ENCODE assay signal across 10 mouse cellular contexts in genomic region chr6:53794323-53794971, GRCm38 (mm10). TPM values are rescaled to one million over a fixed set of nuclear protein-coding genes. Genes with fewer than 3 reads are reported as not detected.
DNase-seq lines count a peak whose midpoint lies in the region; ATAC-seq lines count a peak whose summit lies in the region.
"Had no signal": no experiment of that assay in that cellular context is flagged by ENCODE, and none has a peak within 500 bp of the region (broad histone marks: within the 10 kb centered on the region; RNA-seq: fewer than 3 reads in every experiment).

No protein-coding gene starts in this region.

- ATAC-seq in embryonic facial prominence, embryonic 11.5 days (replicated peaks; ENCODE audit: insufficient number of reproducible peaks, low FRiP score, low TSS enrichment, low read depth), result no peak; the same call in 1 of the 2 replicates
- ATAC-seq in midbrain, embryonic 15.5 days (replicated peaks), result peak; percentile 90

- H3K4me2 ChIP-seq in embryonic facial prominence, embryonic 11.5 days (ENCODE audit: low read depth, low read length), result peak overlapping the region; percentile 10; the same call in 1 of the 2 replicates
- peak overlapping the region; percentile 31 for H3K4me2 ChIP-seq in midbrain, embryonic 15.5 days

- intact Hi-C loops in left cerebral cortex, postnatal 4 days (cut with DNase I), result no loop called here

- no peak overlapping the region for H3K27ac ChIP-seq in embryonic facial prominence, embryonic 11.5 days (replicated peaks; ENCODE audit: low read depth, low read length)
- H3K27ac ChIP-seq in midbrain, embryonic 15.5 days, result no peak overlapping the region

- no peaks in the 10 kb centered on the region for H3K36me3 ChIP-seq in embryonic facial prominence, embryonic 11.5 days (replicated peaks; ENCODE audit: control insufficient read depth, insufficient read depth, low read depth, low read length)
- no peaks in the 10 kb centered on the region for H3K36me3 ChIP-seq in midbrain, embryonic 15.5 days (replicated peaks)

- H3K4me1 ChIP-seq in embryonic facial prominence, embryonic 11.5 days (ENCODE audit: control insufficient read depth, insufficient read depth, low read length), result no peaks in the 10 kb centered on the region; the same call in 1 of the 2 replicates
- peaks cover 10% of the 10 kb centered on the region; the same call in 1 of the 2 replicates for H3K4me1 ChIP-seq in midbrain, embryonic 15.5 days

- no peak overlapping the region for H3K9ac ChIP-seq in embryonic facial prominence, embryonic 11.5 days (replicated peaks; ENCODE audit: low read length)
- H3K9ac ChIP-seq in midbrain, embryonic 15.5 days, result no peak overlapping the region

- H3K4me3 ChIP-seq in embryonic facial prominence, embryonic 11.5 days (ENCODE audit: low read depth, low read length), result no peak overlapping the region
- H3K4me3 ChIP-seq in midbrain, embryonic 15.5 days, result no peak overlapping the region

- H3K9me3 ChIP-seq in embryonic facial prominence, embryonic 11.5 days (replicated peaks; ENCODE audit: control insufficient read depth, low read length), result no peaks in the 10 kb centered on the region
- no peaks in the 10 kb centered on the region for H3K9me3 ChIP-seq in midbrain, embryonic 15.5 days

- DNase-seq in thymus, postnatal 25 days, result peak; percentile 17
- DNase-seq in thymus, adult 18-20 months, result no peak
- DNase-seq in embryonic facial prominence, embryonic 11.5 days (ENCODE audit: low spot score), result peak; percentile 84
- DNase-seq in heart, adult 18-20 months, result peak; percentile 72 to 89
- DNase-seq in kidney, adult 8-10 months, result peak; percentile 74 to 87
- peak; percentile 85 for DNase-seq in left cerebral cortex, postnatal 4 days
- DNase-seq in thymus, postnatal 36 days, result peak; percentile 7 to 15

- H3K27me3 ChIP-seq in embryonic facial prominence, embryonic 11.5 days (ENCODE audit: control insufficient read depth, insufficient read depth, low read length), result no peaks in the 10 kb centered on the region
- H3K27me3 ChIP-seq in midbrain, embryonic 15.5 days (replicated peaks), result peaks cover 7% of the 10 kb centered on the region; the same call in 1 of the 2 replicates

- WGBS in embryonic facial prominence, embryonic 11.5 days, result 13% methylated on average over 17 of the region's 17 CpGs
- WGBS in midbrain, embryonic 15.5 days, result 11% methylated on average over 17 of the region's 17 CpGs

RNA-seq across cellular contexts. Expression of gene Tril, which starts 26.2 kb away (rescaled TPM):
- 36.0 and 39.7 TPM in 2 replicates for polyA plus RNA-seq in embryonic facial prominence, embryonic 11.5 days (2014; fragmentation: Nextera tagmentation; extraction: Ambion mirVana)
- total RNA-seq in heart, adult 18-20 months (2021), result 1 to 10 TPM; 2.8 to 3.2 TPM
- 10 to 100 TPM; 32.0 to 38.3 TPM for total RNA-seq in left cerebral cortex, postnatal 4 days (2021)
- polyA plus RNA-seq in midbrain, embryonic 15.5 days (2015; fragmentation: Nextera tagmentation; extraction: Ambion mirVana), result 13.1 and 13.9 TPM in 2 replicates
- total RNA-seq: MEL; neutrophil, adult 5-6 weeks had no signal

Comparison
In these comparisons a context has a peak if more than half of its experiments do, and no peak if none do; other contexts are left out.
1. DNase-seq: peak in thymus, postnatal 25 days (single experiment), embryonic facial prominence, embryonic 11.5 days (single experiment), heart, adult 18-20 months (2 of 2), kidney, adult 8-10 months (2 of 2), left cerebral cortex, postnatal 4 days (single experiment) and thymus, postnatal 36 days (2 of 2); none in thymus, adult 18-20 months (0 of 2).
2. RNA of gene Tril, which starts 26.2 kb away (total RNA-seq): 32.0 to 38.3 TPM in left cerebral cortex, postnatal 4 days; 2.8 to 3.2 TPM in heart, adult 18-20 months; every median in the first group is over 4 times any median in the second.